Mouse (Mus musculus) forebrain, embryonic 10.5 days (tissue): ENCODE measurements around the gene Mfsd8. TPM values are rescaled to one million over a fixed set of nuclear protein-coding genes. Genes with fewer than 3 reads are reported as not detected.
"Not testable (repeated sequence)": the region's sequence is repeated elsewhere in the genome, so short reads cannot be mapped to it uniquely, and the experiment has no call there.

Experiments used
- DNase-seq: peaks from one replicate; pipeline ENCODE4 v3.0.0-alpha.2; 2017; ENCODE audit warnings: low spot score; ENCODE audit errors: extremely low spot score
- H3K27ac ChIP-seq: fragments of 300-500 bp; sonication (generic); 2 replicates; pipeline ENCODE4 v1.5.1; 2016; ENCODE audit warnings: mild to moderate bottlenecking
- H3K27me3 ChIP-seq: fragments of 300-500 bp; sonication (generic); 2 replicates; pipeline ENCODE4 v1.6.1; 2016; ENCODE audit warnings: mild to moderate bottlenecking; ENCODE audit not compliant: poor library complexity, severe bottlenecking
- H3K36me3 ChIP-seq: fragments of 300-500 bp; sonication (generic); replicated peaks from 2 replicates; pipeline ENCODE4 v1.6.1; 2016; ENCODE audit warnings: mild to moderate bottlenecking, moderate library complexity
- H3K4me1 ChIP-seq: fragments of 300-500 bp; sonication (generic); 2 replicates; pipeline ENCODE4 v1.6.1; 2016
- H3K4me3 ChIP-seq: fragments of 300-500 bp; sonication (generic); 2 replicates; pipeline ENCODE4 v1.5.1; 2016; ENCODE audit warnings: mild to moderate bottlenecking, moderate library complexity
- H3K9me3 ChIP-seq: fragments of 300-500 bp; sonication (generic); 2 replicates; pipeline ENCODE4 v1.6.1; 2016; ENCODE audit warnings: mild to moderate bottlenecking, moderate library complexity
- WGBS: fragments of 180-500 bp; shearing (Covaris S2); methylation state at CpG from one replicate; pipeline ENCODE4 v1.1.7; 2016; 5-methylcytosine and 5-hydroxymethylcytosine counted together
- polyA plus RNA-seq: library from polyadenylated mRNA; unstranded; fragments of >200 nt; fragmentation: Nextera tagmentation; extraction: Ambion mirVana; gene quantifications from 2 replicates; pipeline ENCODE4 v1.2.1, GENCODE M21; 2016

Gene Mfsd8
- polyA plus RNA-seq = 6.0 and 6.1 TPM in 2 replicates

- not testable (repeated sequence) for H3K27me3 ChIP-seq, H3K9me3 ChIP-seq, H3K4me1 ChIP-seq, H3K36me3 ChIP-seq
- WGBS = under 1% methylated on average over 39 of the region's 39 CpGs
- peak within 1 kb of the TSS; percentile 87 for H3K27ac ChIP-seq
- H3K4me3 ChIP-seq = peak within 1 kb of the TSS; percentile 57
- DNase-seq = peak; percentile 98
Measured at GRCm38 (mm10) chr3:40846473-40846956, at the start of gene Mfsd8. Gene Mfsd8, minus strand, starts transcription at chr3:40846886.

DNA sequence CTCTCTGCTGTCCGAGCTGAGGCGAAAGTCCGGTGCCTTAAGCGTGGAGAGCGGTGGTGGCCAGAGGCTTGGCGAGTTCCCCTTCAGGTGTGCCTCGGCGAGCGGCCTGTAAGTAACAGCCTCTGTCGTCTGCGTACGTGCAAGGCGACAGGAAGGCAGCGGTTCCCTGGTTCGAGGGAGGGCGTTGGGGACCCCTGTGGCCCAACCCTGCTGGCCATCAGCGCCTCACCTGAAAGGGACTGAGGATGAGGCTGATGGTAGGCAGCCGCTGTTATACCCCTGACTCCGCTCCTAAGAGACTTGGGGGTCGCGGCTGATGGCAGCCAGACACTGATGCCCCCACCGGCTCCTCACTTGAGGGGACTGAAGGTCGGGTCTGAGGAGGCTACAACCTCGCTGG is 47.6 kb upstream of the Mfsd8 start:
- not testable (repeated sequence) for H3K9me3 ChIP-seq, H3K4me1 ChIP-seq, H3K27me3 ChIP-seq, H3K36me3 ChIP-seq
- Histone ChIP-seq H3K27ac (peak overlapping the region; percentile 76), H3K4me3 (peak overlapping the region; percentile 59)
- 1% methylated on average over 19 of the region's 24 CpGs for WGBS
- DNase-seq = peak; percentile 34

DNA sequence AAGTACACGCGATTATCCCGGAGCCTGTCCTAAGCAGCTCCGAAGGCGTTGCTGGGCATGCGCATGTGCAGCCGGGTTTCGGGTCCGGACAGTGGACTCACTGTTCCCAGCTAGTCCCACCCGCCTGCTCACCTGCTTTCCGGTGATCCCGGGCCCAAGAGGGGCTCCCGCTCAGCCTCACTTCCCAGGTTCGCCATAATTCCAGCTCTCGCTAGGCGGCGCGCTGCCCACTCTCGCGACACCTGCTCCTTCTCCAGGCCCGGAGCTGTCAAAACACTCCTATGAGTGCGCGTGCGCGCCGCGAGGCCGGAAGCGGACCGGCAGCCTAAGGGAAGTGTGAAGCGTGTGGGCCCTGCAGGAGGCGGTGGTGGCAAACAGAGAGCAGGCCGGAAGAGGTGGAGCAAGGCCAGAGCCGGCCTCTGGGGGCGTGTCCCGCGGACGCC is 47.2 kb upstream of the Mfsd8 start:
- Histone ChIP-seq H3K4me3 (peak overlapping the region; percentile 59), H3K27ac (peak overlapping the region; percentile 81)
- H3K9me3 ChIP-seq, H3K36me3 ChIP-seq, H3K27me3 ChIP-seq, H3K4me1 ChIP-seq: not testable (repeated sequence)
- WGBS = under 1% methylated on average over 38 of the region's 38 CpGs
- DNase-seq = peak; percentile 99

- not testable (repeated sequence) for H3K4me3 ChIP-seq, DNase-seq, H3K9me3 ChIP-seq, H3K36me3 ChIP-seq, H3K27me3 ChIP-seq, H3K27ac ChIP-seq, H3K4me1 ChIP-seq
- WGBS = 92% methylated on average over 3 of the region's 3 CpGs
Measured at GRCm38 (mm10) chr3:40853123-40853738, 6.5 kb upstream of the Mfsd8 start.

GRCm38 (mm10) chr3:40847936-40848335 is 1.2 kb upstream of the Mfsd8 start:
- not testable (repeated sequence) for H3K27ac ChIP-seq, H3K36me3 ChIP-seq, H3K4me1 ChIP-seq, DNase-seq, H3K27me3 ChIP-seq, H3K9me3 ChIP-seq, H3K4me3 ChIP-seq
- 88% methylated on average over 2 of the region's 2 CpGs for WGBS

DNA sequence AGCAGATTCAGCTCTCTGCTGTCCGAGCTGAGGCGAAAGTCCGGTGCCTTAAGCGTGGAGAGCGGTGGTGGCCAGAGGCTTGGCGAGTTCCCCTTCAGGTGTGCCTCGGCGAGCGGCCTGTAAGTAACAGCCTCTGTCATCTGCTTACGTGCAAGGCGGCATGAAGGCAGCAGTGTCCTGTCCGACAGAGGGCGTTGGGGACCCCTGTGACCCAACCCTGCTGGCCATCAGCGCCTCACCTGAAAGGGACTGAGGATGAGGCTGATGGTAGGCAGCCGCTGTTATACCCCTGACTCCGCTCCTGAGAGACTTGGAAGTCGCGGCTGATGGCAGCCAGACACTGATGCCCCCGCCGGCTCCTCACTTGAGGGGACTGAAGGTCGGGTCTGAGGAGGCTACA is 332 bp upstream of the Mfsd8 start:
- Histone ChIP-seq H3K4me3 (peak overlapping the region; percentile 57), H3K27ac (peak overlapping the region; percentile 72)
- DNase-seq = peak; percentile 58
- under 1% methylated on average over 17 of the region's 21 CpGs for WGBS
- H3K4me1 ChIP-seq, H3K9me3 ChIP-seq, H3K36me3 ChIP-seq, H3K27me3 ChIP-seq: not testable (repeated sequence)

GRCm38 (mm10) chr3:40846957-40847017 is 101 bp upstream of the Mfsd8 start, which contains the start of gene Abhd18:
Gene Abhd18, plus strand, starts transcription at chr3:40846970.
- not testable (repeated sequence) for H3K9me3 ChIP-seq, H3K27me3 ChIP-seq, H3K36me3 ChIP-seq, H3K4me1 ChIP-seq, DNase-seq
- WGBS = 0% methylated on average over 3 of the region's 4 CpGs
- Histone ChIP-seq H3K27ac (peak within 1 kb of the TSS; percentile 87), H3K4me3 (peak within 1 kb of the TSS; percentile 57)

- 90% methylated on average over 5 of the region's 6 CpGs for WGBS
- peak overlapping the region; percentile 87; the same call in 1 of the 2 replicates for H3K27ac ChIP-seq
- H3K27me3 ChIP-seq, DNase-seq, H3K36me3 ChIP-seq, H3K9me3 ChIP-seq, H3K4me1 ChIP-seq: not testable (repeated sequence)
- H3K4me3 ChIP-seq = peak overlapping the region; percentile 57
Measured at GRCm38 (mm10) chr3:40845521-40845920, 1.2 kb downstream of the Mfsd8 start.

DNA sequence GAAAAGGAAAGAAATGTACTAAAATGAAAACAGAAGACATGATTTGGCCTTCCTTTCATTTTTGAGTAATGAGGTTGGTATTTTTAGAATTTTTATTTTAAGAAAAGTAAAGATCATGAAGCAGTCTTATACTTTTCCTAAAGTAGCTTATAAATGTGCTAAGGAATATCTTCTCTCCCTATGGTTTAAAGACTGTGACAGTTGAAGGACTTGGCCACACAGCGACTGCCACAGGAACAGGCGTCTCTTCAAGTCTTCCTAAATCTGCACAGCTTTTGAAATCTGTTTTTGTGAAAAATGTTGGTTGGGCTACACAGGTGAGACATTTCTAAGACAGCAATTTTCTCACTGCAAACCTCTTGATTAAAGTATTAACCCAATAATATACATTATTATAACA is 33.4 kb downstream of the Mfsd8 start:
- Histone ChIP-seq H3K4me1 (no peaks in the 10 kb centered on the region), H3K4me3 (no peak overlapping the region), H3K36me3 (peaks cover 100% of the 10 kb centered on the region), H3K27ac (no peak overlapping the region), H3K27me3 (no peaks in the 10 kb centered on the region), H3K9me3 (no peaks in the 10 kb centered on the region)
- DNase-seq = no peak
- WGBS = 95% methylated on average over 2 of the region's 2 CpGs

- Histone ChIP-seq H3K4me1 (peaks cover 4% of the 10 kb centered on the region; the same call in 1 of the 2 replicates), H3K27me3 (no peaks in the 10 kb centered on the region), H3K4me3 (no peak overlapping the region), H3K36me3 (peaks cover 98% of the 10 kb centered on the region), H3K9me3 (no peaks in the 10 kb centered on the region), H3K27ac (no peak overlapping the region)
- WGBS = 78% methylated on average over 2 of the region's 2 CpGs
- no peak for DNase-seq
Measured at GRCm38 (mm10) chr3:40809894-40810293, 36.8 kb downstream of the Mfsd8 start.

- H3K9me3 ChIP-seq = no peaks in the 10 kb centered on the region
- H3K27me3 ChIP-seq = no peaks in the 10 kb centered on the region
- DNase-seq = no peak
- H3K4me3 ChIP-seq = no peak overlapping the region
- 96% methylated on average over 10 of the region's 10 CpGs for WGBS
- no peak overlapping the region for H3K27ac ChIP-seq
- H3K36me3 ChIP-seq = peaks cover 97% of the 10 kb centered on the region
- peaks cover 4% of the 10 kb centered on the region; the same call in 1 of the 2 replicates for H3K4me1 ChIP-seq
Measured at GRCm38 (mm10) chr3:40808686-40809085, 38.0 kb downstream of the Mfsd8 start.

DNA sequence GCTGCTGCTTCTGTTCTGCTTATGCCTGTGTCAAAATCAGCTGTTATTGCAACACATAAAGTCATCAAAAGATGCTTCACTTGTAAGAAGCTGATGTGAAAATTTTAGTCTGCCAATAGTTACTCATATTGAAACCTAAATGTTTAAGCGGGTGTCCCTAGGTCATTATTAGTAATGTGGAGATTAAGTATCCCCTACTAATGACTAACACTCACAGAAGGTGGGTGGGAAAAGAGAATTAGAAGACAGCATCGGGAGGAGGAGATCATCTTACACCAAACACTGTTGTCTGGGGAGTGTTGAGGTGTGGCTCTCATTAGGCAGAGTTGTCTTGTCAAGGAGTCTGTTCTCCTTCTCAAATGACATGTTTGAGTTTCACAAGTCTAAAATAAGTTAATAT is 39.8 kb downstream of the Mfsd8 start:
- Histone ChIP-seq H3K9me3 (no peaks in the 10 kb centered on the region), H3K4me1 (peaks cover 12% of the 10 kb centered on the region), H3K27me3 (no peaks in the 10 kb centered on the region), H3K4me3 (no peak overlapping the region), H3K36me3 (peaks cover 97% of the 10 kb centered on the region), H3K27ac (no peak overlapping the region)
- no peak for DNase-seq
- 68% methylated on average over 2 of the region's 2 CpGs for WGBS

DNA sequence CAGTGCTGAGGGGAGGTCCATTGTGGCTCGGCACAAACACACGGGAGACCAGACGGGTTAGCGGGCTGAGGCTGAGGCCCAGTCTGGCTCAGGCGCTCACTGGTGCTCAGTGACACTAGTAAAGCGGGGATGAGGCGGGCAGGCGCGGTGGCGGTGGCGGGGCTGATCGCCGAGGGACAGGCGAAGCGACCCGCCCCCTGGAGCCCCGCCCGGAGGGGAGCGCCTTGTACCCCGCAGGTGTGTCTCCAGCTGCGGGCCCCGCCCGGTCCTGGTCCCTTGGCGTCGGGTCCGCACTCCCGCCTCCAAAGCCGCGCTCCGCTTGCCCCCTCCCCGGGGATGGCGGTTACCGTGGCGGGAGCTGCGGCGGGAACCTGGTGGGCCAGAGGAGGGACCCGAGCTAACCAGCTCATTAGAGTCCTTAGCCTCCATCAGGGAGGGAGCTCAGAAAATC is 46.3 kb downstream of the Mfsd8 start:
- Histone ChIP-seq H3K9me3 (no peaks in the 10 kb centered on the region), H3K4me1 (peaks cover 26% of the 10 kb centered on the region), H3K27ac (peak overlapping the region; percentile 98), H3K36me3 (peaks cover 46% of the 10 kb centered on the region), H3K4me3 (peak overlapping the region; percentile 98), H3K27me3 (no peaks in the 10 kb centered on the region)
- DNase-seq = no peak
- WGBS = under 1% methylated on average over 33 of the region's 37 CpGs
